Mouse (Mus musculus): ENCODE data around the gene Gamt.

Gamt gene

DNA sequence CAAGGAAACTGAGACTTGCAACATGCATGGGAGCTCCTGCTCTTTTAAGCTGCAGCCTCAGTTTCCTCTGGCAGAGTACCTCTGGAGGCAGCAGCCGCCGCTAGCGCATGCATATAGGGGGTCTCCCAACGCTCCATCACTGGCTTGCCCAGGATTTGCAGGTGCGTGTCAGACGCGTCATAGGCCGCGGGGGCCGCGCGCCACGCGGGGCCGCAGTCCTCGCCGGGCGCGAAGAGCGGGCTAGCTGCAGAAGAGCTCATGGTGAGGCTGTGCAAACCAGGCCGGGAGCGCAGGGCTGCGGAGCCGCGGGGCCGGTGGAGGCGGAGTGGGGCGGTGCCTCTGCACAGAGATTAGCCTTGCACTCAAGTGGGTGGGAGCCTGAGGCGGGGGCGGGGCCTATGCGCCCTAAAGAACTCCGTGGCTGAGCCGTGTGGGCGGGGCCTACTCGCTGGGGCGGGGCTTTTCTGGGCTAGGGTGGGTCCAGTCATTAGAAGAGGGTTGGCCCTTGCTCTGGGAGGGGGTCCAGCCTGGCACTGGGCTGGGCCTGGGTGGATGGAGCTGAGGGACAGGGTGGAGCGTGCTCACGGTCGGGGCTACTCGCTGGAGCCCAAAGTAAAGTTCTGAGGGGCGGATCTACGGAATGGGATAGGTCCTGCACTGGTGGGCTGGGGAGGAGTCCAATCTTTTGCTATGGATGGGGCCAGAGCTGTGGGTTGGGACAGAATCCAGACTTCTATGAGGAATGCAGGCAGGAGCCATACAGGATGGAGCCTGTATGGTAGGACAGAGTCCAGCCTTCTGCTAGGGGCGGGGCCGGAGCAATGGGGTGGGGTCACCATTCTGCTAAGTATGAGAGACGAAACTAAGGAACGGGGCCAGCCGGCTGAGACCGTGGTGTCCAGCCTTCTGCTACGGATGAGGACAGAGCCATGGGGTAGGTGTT is at the start of gene Gamt, which contains the start of gene Dazap1:
Gene Gamt, minus strand, starts transcription at position 371 of the 943 bp plus-strand sequence.
Gene Dazap1, plus strand, starts transcription at position 845 of the 943 bp plus-strand sequence.
- DNase-seq (ENCODE audit: low read depth, low spot score): peak; percentile 96

GRCm38 (mm10) chr10:80304862-80305261 is 44.0 kb upstream of the Gamt start:
- peak; percentile 91 for DNase-seq (ENCODE audit: low read depth, low spot score)

GRCm38 (mm10) chr10:80304458-80304857 is 43.6 kb upstream of the Gamt start:
- DNase-seq (ENCODE audit: low read depth, low spot score): no peak

- DNase-seq (ENCODE audit: low read depth, low spot score): peak; percentile 62
These were observed 41.7 kb upstream of the Gamt start for GRCm38 (mm10) chr10:80302471-80302881.

- no peak for DNase-seq (ENCODE audit: low read depth, low spot score)
These were observed 41.2 kb upstream of the Gamt start for GRCm38 (mm10) chr10:80302082-80302355.

DNA sequence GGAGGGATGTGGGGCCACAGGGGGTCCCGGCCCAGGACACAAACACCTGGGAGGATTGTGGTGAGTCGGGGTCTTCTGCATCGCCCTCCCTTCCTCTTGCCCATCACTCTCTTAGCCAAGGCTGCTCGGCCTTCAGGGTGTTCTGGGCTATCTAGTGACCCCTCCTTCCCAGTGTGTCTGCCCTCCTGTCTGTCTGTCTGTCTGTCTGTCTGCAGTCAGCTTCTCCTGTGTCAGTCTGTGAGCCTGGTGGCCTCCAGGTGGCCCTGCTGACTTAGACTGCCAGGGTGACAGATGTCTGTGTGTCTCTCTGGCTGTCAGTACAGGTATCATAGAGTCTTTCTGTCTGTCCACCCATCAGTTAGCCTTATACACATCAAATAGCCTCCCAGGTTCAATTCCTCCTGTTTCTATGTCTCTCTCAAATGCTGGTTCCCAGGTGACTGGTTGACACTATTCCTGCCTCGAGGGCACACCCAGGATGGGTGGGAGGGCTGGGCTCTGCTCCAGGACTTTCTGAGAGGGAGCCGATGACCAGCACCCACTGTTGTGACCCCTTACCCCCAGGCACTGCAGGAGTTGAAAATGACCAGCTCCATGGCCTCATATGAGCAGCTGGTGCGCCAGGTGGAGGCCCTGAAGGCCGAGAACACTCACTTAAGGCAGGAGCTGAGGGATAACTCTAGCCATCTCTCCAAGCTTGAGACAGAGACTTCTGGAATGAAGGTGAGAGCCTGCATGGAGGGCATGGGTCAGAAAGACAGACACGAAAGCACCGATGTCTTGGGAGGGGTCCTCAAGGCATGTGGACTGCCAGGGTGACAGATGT is 40.7 kb upstream of the Gamt start:
- DNase-seq (ENCODE audit: low read depth, low spot score): no peak

GRCm38 (mm10) chr10:80300672-80301181 is 39.9 kb upstream of the Gamt start:
- DNase-seq (ENCODE audit: low read depth, low spot score): no peak

DNA sequence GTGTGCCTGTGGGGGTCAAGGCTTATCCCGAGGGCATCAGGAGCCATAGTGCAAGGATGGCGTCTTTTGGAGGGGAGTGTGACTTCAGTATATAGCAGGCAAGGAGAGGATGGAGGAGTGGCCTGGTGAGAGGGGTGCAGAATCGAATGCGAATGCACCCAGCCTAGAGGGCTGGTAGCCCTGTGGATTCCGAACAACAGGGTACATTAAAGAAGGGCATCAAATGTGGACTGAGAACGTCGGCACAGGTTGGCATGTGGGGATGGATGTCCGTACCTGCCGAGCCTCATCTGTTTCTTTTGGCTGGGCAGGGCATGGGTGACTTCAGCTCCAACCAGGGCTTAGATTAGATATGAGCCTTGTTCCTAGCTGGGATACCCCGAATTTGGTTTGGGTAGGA is 39.0 kb upstream of the Gamt start:
- no peak for DNase-seq (ENCODE audit: low read depth, low spot score)

GRCm38 (mm10) chr10:80299301-80299700 is 38.5 kb upstream of the Gamt start:
- DNase-seq (ENCODE audit: low read depth, low spot score): no peak

DNA sequence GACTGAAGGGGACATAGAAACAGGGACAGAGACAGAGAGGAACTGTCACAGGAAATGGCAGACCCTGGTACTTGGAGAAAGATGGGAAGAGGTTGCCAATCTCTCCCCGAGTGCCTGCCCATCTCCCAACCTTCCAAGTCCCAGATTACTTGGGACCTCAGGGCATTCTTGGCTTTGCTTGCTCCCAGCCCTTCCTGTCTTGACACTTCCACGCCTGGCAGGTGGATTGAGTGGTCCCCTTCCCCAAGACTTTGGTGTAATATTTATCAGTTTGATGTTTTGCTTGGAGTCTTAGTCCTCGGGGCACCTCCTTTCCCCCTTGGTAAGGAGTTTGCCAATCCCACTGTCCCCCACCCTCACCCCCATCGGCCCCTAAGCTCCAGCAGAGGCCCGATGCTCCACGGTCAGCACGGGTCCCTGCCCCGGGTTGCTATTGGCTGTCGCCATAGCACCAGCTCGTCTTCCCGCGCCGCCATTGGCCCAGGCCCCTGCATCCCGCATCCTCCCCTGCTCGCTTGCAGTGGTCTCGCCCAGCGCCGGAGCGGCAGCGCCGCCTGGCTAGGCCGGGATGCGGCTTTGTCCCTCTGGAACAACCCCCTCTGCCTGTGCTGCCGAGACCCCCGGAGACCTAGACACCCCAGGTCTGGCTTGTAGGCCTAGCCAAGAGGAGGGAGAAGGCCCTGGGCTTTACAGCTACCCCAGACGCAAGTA is 37.9 kb upstream of the Gamt start:
- DNase-seq (ENCODE audit: low read depth, low spot score): peak; percentile 65

- no peak for DNase-seq (ENCODE audit: low read depth, low spot score)
These were observed 36.8 kb upstream of the Gamt start for GRCm38 (mm10) chr10:80297526-80298133.

- no peak for DNase-seq (ENCODE audit: low read depth, low spot score)
These were observed 36.0 kb upstream of the Gamt start for GRCm38 (mm10) chr10:80296824-80297223.

DNA sequence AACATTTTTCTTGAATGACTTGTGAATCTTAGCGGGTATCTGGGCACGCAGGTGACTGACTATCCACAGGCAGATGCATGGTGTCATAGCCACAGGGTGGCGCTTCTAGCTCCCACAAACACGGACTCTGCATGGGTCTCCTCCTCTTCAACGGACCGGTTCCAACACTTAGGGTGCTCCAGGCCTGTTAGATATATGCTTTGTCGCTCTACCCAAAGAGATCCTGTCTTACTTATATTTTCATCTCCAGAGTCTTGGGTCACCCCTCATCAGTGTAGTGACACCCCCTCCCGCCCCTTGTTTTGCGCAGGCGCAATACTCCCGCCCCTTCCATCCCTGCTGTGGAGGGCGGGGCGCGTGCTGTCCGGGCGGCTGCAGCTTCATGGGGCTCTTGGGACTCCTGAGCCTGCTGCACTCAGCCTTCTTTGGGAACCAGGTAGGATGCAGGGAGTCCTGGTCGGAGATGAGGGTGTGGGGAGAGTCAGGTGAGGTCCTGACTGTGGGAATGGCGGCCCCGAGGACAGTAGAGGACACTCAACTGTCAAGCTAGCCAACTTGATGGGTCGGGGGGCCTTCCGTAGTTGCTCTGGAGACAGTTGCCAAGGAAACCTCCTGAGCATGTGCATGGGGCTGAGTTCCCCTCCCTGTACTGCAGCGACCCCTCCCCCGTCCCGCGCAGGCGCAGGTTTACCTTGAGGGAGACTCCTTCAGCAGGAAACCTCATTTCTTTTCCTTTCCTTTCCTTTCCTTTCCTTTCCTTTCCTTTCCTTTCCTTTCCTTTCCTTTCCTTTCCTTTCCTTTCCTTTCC is 35.0 kb upstream of the Gamt start, which contains the start of gene Apc2:
Gene Apc2, plus strand, starts transcription at position 360 of the 808 bp plus-strand sequence.
- DNase-seq (ENCODE audit: low read depth, low spot score): peak; percentile 88

DNA sequence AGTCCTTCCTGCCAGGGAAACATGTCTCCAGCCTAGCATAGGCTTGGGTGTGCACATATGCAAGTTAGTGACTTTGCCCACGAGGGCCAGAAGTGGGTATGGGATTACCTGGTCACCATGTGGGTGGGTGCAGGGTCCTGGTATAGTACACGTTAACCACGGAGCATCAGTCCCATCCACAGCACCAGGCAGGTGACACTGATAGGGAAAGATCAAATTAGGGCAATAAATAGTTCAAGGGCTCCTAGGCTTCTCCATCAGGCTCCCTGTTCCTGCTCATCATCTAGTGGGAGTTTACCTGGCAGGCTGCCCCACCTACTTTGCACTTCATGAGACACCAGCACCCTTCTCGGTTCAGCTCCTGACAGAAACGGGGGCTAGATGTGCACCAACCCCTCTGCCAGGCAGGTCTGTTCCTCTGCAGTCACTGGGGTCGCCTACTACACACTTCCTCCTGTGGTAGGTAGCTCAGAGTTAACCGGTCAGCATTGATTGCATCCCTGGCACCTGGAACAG is 34.0 kb upstream of the Gamt start:
- no peak for DNase-seq (ENCODE audit: low read depth, low spot score)

- no peak for DNase-seq (ENCODE audit: low read depth, low spot score)
These were observed 33.5 kb upstream of the Gamt start for GRCm38 (mm10) chr10:80294311-80294710.

- DNase-seq (ENCODE audit: low read depth, low spot score): peak; percentile 65
These were observed 32.5 kb upstream of the Gamt start for GRCm38 (mm10) chr10:80293325-80293724.

DNA sequence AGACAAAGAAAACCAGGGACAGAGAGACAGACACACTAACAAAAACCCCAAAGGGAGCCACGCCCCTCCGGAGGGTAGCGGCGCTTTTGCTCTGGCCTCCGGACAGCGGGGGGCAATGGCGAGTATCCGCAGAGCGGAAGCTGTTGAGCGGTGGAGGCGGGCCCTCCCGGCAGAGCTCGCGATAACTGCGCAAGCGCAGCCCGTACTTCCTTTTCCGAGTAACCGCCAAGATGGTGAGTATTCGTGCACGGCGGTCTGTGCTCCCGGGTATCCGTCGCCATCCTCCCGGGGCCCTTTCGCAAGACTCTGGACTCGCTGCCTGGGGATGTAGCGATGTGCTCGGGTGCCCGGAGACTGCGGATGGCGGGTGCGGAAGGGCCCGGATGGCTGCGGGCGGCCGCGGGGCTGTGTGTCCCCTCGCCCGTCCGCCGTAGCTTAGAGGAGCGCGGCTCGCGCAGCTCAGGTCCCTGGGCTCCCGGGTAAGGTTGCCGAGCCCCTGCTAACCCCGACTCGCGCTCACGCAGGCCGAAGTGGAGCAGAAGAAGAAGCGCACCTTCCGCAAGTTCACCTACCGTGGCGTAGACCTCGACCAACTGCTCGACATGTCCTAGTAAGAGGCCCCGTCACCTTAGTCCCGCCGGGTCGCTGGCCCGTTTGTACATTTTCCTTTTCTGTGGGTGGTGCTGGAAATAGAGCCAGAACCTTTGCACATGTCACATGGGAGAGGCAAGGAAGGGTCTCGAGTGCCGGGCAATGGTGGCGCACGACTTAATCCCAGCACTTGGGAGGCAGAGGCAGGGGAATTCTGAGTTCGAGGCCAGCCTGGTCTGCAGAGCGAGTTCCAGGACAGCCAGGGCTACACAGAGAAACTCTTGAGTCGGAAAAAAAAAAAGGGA is 31.7 kb upstream of the Gamt start, which contains the start of gene Rps15:
Gene Rps15, plus strand, starts transcription at position 203 of the 896 bp plus-strand sequence.
- DNase-seq (ENCODE audit: low read depth, low spot score): peak; percentile 98

DNA sequence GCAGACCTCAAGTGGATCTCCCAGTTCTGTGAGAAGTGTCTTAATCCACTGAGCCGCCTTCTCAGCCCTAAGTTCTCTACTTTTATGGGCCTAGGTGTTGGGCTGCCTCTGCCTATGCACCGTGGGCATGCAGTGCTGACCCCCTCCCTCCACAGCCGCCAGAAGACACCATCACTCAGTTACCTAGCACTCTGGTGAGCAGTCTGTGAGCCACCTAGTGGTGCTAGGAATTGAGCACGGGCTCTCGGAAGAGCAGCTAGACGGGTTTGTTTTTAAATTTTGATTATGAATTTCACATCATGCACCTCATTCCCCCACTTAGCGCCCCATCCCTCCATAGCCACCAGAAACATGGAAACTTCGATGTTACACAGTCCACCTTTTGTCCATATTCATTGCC is 27.8 kb upstream of the Gamt start:
- peak; percentile 38 for DNase-seq (ENCODE audit: low read depth, low spot score)

DNA sequence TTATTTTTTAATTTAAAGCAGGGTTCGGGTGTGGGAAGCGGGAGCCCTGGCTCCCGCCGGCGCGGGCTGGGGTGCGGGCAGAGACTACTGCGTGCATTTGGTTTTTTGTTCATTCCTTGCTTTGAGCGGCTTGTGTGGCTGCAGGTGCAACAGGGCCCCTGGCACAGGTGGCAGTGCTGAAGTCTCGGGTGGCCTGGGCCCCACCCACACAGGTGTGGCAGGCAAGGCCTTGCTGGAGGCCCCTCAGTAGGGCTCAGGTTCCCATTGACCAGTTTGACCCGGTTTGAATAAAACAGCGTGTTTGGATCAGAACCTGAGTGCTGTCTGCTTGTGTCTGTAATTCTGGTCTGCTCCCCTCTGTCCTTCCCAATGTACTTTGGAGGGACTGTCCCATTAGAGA is 27.3 kb upstream of the Gamt start:
- no peak for DNase-seq (ENCODE audit: low read depth, low spot score)
